18 mouse cellular contexts compared by ENCODE assay signal in the genomic region with DNA sequence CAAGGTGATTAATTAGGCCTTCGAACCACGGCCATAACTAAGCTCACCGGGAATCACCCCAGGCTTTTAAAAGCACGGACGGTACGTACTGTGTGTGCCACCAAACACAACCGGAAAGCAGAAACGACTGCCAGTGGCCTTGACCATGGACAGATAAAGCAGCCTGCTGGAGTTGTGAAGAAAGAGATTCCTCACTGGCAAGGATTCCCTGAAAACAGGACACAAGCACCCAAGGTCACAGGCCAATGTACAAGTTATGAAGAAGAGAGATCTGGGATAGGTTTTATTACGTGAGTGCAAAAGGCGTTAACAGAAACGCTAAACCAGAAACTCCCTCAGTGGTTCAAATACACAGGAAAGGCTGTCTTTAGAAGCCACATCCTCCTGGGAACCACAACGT.
DNase-seq lines count a peak whose midpoint lies in the region; TF ChIP-seq lines count a peak whose summit lies in the region.
"Had no signal": no experiment of that assay in that cellular context is flagged by ENCODE, and none has a peak within 500 bp of the region (broad histone marks: within the 10 kb centered on the region; RNA-seq: fewer than 3 reads in every experiment).

No protein-coding gene starts in this region.

- TF ChIP-seq POLR2A in testis, adult 2 months (IDR thresholded peaks at IDR 0.05; ENCODE audit: control insufficient read depth, low read depth, low read length): no peak

- peak overlapping the region; percentile 76 for H3K27ac ChIP-seq in testis, adult 2 months (ENCODE audit: control insufficient read depth, insufficient read depth, low read depth, low read length)
- H3K27ac ChIP-seq: embryonic facial prominence, embryonic 15.5 days; hindbrain, embryonic 10.5 days; limb, embryonic 13.5 days; liver, embryonic 14.5 days; macrophage had no signal

- no peak for TF ChIP-seq CTCF in testis, adult 2 months (IDR thresholded peaks at IDR 0.05; ENCODE audit: control insufficient read depth, insufficient read depth, insufficient replicate concordance, low read depth, low read length)

- no peaks in the 10 kb centered on the region for H3K27me3 ChIP-seq in testis, adult 2 months (ENCODE audit: control insufficient read depth, insufficient read depth, low read length)
- H3K27me3 ChIP-seq: embryonic facial prominence, embryonic 15.5 days; limb, embryonic 13.5 days; Patski had no signal

- DNase-seq in heart, adult 18-20 months: peak; percentile 55 to 71
- no peak for DNase-seq in heart, postnatal 25 days (ENCODE audit: low spot score)
- DNase-seq in testis, postnatal 10 days (ENCODE audit: low spot score): no peak
- peak; percentile 75 for DNase-seq in adrenal gland, postnatal 36 days
- no peak for DNase-seq in adipocyte (ENCODE audit: low spot score)
- DNase-seq in thymus, postnatal 14 days: no peak
- DNase-seq: cerebellum, adult 18-20 months; embryo, embryonic 11 days; kidney, adult 9 months; kidney, postnatal 4 days; right cerebral cortex, adult 18-20 months had no signal

- H3K36me3 ChIP-seq in testis, adult 2 months (ENCODE audit: control insufficient read depth, insufficient read depth, low read length): no peaks in the 10 kb centered on the region
- H3K36me3 ChIP-seq: embryonic facial prominence, embryonic 15.5 days; hindbrain, embryonic 10.5 days; limb, embryonic 13.5 days had no signal

- no peak overlapping the region for H3K4me3 ChIP-seq in testis, adult 2 months (ENCODE audit: control insufficient read depth, low read depth, low read length)
- H3K4me3 ChIP-seq: embryonic facial prominence, embryonic 15.5 days; hindbrain, embryonic 10.5 days; limb, embryonic 13.5 days had no signal

- intact Hi-C loops in heart, postnatal 25 days (cut with DNase I): no loop called here

- H3K4me1 ChIP-seq in testis, adult 2 months (ENCODE audit: control insufficient read depth, insufficient read depth, low read length): peaks cover 5% of the 10 kb centered on the region
- H3K4me1 ChIP-seq: embryonic facial prominence, embryonic 15.5 days; hindbrain, embryonic 10.5 days; limb, embryonic 13.5 days had no signal

Comparison
In these comparisons a context has a peak if more than half of its experiments do, and no peak if none do; other contexts are left out.
1. DNase-seq: peak in heart, adult 18-20 months (2 of 2) and adrenal gland, postnatal 36 days (2 of 2); none in heart, postnatal 25 days (single experiment), testis, postnatal 10 days (single experiment), adipocyte (single experiment) and thymus, postnatal 14 days (single experiment).